Mouse (Mus musculus) heart, embryonic 16.5 days (tissue): ENCODE measurements around the gene Gorasp2. TPM values are rescaled to one million over a fixed set of nuclear protein-coding genes. Genes with fewer than 3 reads are reported as not detected.

Source experiments
- ATAC-seq: fragments of 200-750 bp; cut with Nextera tagmentation; replicated peaks from 2 replicates; pipeline ENCODE4 v1.8.0; 2017; ENCODE audit warnings: moderate number of reproducible peaks; ENCODE audit not compliant: insufficient read depth, low FRiP score; ENCODE audit errors: extremely low read depth
- H3K27ac ChIP-seq: fragments of 300-500 bp; sonication (generic); 2 replicates; pipeline ENCODE4 v1.5.1; 2014; ENCODE audit warnings: mild to moderate bottlenecking, low read length, control low read depth, moderate library complexity
- H3K27me3 ChIP-seq: fragments of 300-500 bp; sonication (generic); 2 replicates; pipeline ENCODE4 v1.6.1; 2014; ENCODE audit warnings: low read length, mixed read lengths; ENCODE audit not compliant: control insufficient read depth, insufficient read depth
- H3K36me3 ChIP-seq: fragments of 300-500 bp; sonication (generic); 2 replicates; pipeline ENCODE4 v1.6.1; 2014; ENCODE audit not compliant: control insufficient read depth, insufficient read depth
- H3K4me1 ChIP-seq: fragments of 300-500 bp; sonication (generic); 2 replicates; pipeline ENCODE4 v1.6.1; 2014; ENCODE audit warnings: low read length, mixed read lengths; ENCODE audit not compliant: control insufficient read depth, insufficient read depth
- H3K4me2 ChIP-seq: fragments of 300-500 bp; sonication (generic); 2 replicates; pipeline ENCODE4 v1.6.1; 2014; ENCODE audit warnings: low read depth, mild to moderate bottlenecking, control low read depth, low read length
- H3K4me3 ChIP-seq: fragments of 300-500 bp; sonication (generic); 2 replicates; pipeline ENCODE4 v1.5.1; 2014; ENCODE audit warnings: mild to moderate bottlenecking, control low read depth, low read length
- H3K9ac ChIP-seq: fragments of 300-500 bp; sonication (generic); 2 replicates; pipeline ENCODE4 v1.6.1; 2014; ENCODE audit warnings: low read length, control low read depth
- H3K9me3 ChIP-seq: fragments of 300-500 bp; sonication (generic); replicated peaks from 2 replicates; pipeline ENCODE4 v1.6.1; 2016; ENCODE audit warnings: low read length; ENCODE audit not compliant: control insufficient read depth
- WGBS: fragments of 180-500 bp; shearing (Covaris S2); extraction: QIAGEN DNeasy Blood & Tissue Kit; methylation state at CpG from one replicate; pipeline ENCODE4 v1.1.7; 2014; 5-methylcytosine and 5-hydroxymethylcytosine counted together
- polyA plus RNA-seq: library from polyadenylated mRNA; unstranded; fragments of >200 nt; fragmentation: Nextera tagmentation; extraction: Ambion mirVana; gene quantifications from 2 replicates; pipeline ENCODE4 v1.2.1, GENCODE M21; 2015

The Gorasp2 gene
- polyA plus RNA-seq, 1 experiment from 2014 or later = 131 TPM

GRCm38 (mm10) chr2:70751655-70752054, 90.3 kb downstream of the Gorasp2 start:
- 89% methylated on average over 2 of the region's 2 CpGs for WGBS

GRCm38 (mm10) chr2:70752149-70752548, 90.8 kb downstream of the Gorasp2 start:
- peaks cover 11% of the 10 kb centered on the region for H3K36me3 ChIP-seq
- no peaks in the 10 kb centered on the region for H3K4me1 ChIP-seq
- no peak overlapping the region for H3K4me2 ChIP-seq
- no peaks in the 10 kb centered on the region for H3K9me3 ChIP-seq
- no peak overlapping the region for H3K9ac ChIP-seq
- H3K4me3 ChIP-seq = no peak overlapping the region
- 86% methylated on average over 5 of the region's 5 CpGs for WGBS
- H3K27me3 ChIP-seq = no peaks in the 10 kb centered on the region
- no peak overlapping the region for H3K27ac ChIP-seq
- ATAC-seq = no peak

More at GRCm38 (mm10) chr2:70751655-70752054, 90.3 kb downstream of the Gorasp2 start:
- Histone ChIP-seq H3K4me1 (no peaks in the 10 kb centered on the region), H3K36me3 (peaks cover 11% of the 10 kb centered on the region), H3K4me2 (no peak overlapping the region), H3K27ac (no peak overlapping the region), H3K4me3 (no peak overlapping the region), H3K9me3 (no peaks in the 10 kb centered on the region), H3K9ac (no peak overlapping the region), H3K27me3 (no peaks in the 10 kb centered on the region)
- ATAC-seq = no peak

Other genes with a start within 250 kb of the Gorasp2 start
- 0.17 and 0.74 TPM in 2 replicates for gene Sp5, start 186.7 kb upstream of the Gorasp2 start, polyA plus RNA-seq
- gene Erich2, start 152.8 kb upstream of the Gorasp2 start, polyA plus RNA-seq = 0.97 and 2.1 TPM in 2 replicates
- 0.25 and 0.41 TPM in 2 replicates for gene Gad1, start 108.5 kb upstream of the Gorasp2 start, polyA plus RNA-seq
- gene Gm26558, start 532 bp downstream of the Gorasp2 start, polyA plus RNA-seq = 2.7 and 3.0 TPM in 2 replicates
- 19.4 and 19.7 TPM in 2 replicates for gene Tlk1, start 164.2 kb downstream of the Gorasp2 start, polyA plus RNA-seq